Mouse (Mus musculus) thymus, adult 2 months (tissue): ENCODE results near the gene Ptprs.

ENCODE experiments used
- CTCF ChIP-seq: fragments of 200-500 bp; IDR thresholded peaks from 2 replicates; pipeline ENCODE4 v1.5.1; 2012; ENCODE audit warnings: mild to moderate bottlenecking, control low read depth, low read length, moderate library complexity, borderline replicate concordance; ENCODE audit not compliant: control insufficient read depth, poor library complexity, insufficient read depth; ENCODE audit errors: extremely low read depth
- POLR2A ChIP-seq: fragments of 200-500 bp; IDR thresholded peaks from 2 replicates; pipeline ENCODE4 v1.6.1; 2012; ENCODE audit warnings: mild to moderate bottlenecking, low read length, control low read depth, moderate library complexity; ENCODE audit not compliant: control insufficient read depth, poor library complexity, insufficient read depth; ENCODE audit errors: extremely low read depth

DNA sequence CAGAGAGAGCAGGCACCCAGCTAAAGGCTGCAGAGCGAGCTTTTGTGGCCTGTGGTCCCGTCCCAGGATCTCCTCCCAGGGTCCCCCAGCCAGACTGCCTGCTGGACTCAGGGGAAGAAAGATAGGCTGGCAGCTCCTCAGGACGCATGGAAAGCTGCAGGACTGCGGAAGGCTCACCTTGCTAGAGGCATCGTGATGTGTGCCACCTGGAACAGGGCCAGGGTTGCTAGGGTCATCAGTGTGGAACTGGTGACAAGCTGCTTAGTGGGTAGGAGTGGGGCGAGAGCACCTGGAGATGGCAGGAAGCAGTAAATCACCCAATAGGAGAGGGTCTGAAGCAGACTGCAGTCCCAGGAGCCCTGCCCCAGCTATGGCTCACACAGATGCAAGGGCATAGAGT, 88.7 kb downstream of the Ptprs start:
- TF ChIP-seq CTCF (no peak), POLR2A (no peak)
